Mouse (Mus musculus) limb, embryonic 10.5 days (tissue): Measurements from ENCODE around the gene Lsmem1. TPM values are rescaled to one million over a fixed set of nuclear protein-coding genes. Genes with fewer than 3 reads are reported as not detected.

Source experiments
- DNase-seq: peaks from one replicate; pipeline ENCODE4 v3.0.0-alpha.2; 2017; ENCODE audit warnings: low spot score
- H3K27ac ChIP-seq: fragments of 300-500 bp; sonication (generic); 2 replicates; pipeline ENCODE4 v1.5.1; 2016; ENCODE audit warnings: mild to moderate bottlenecking
- H3K27me3 ChIP-seq: fragments of 300-500 bp; sonication (generic); 2 replicates; pipeline ENCODE4 v1.6.1; 2016; ENCODE audit warnings: low read depth, mild to moderate bottlenecking; ENCODE audit not compliant: poor library complexity, severe bottlenecking
- H3K36me3 ChIP-seq: fragments of 300-500 bp; sonication (generic); 2 replicates; pipeline ENCODE4 v1.6.1; 2016; ENCODE audit warnings: mild to moderate bottlenecking, moderate library complexity
- H3K4me1 ChIP-seq: fragments of 300-500 bp; sonication (generic); 2 replicates; pipeline ENCODE4 v1.6.1; 2016
- H3K4me3 ChIP-seq: fragments of 300-500 bp; sonication (generic); 2 replicates; pipeline ENCODE4 v1.5.1; 2016; ENCODE audit warnings: mild to moderate bottlenecking, moderate library complexity
- H3K9me3 ChIP-seq: fragments of 300-500 bp; sonication (generic); replicated peaks from 2 replicates; pipeline ENCODE4 v1.6.1; 2016; ENCODE audit warnings: mild to moderate bottlenecking
- WGBS: fragments of 180-500 bp; shearing (Covaris S2); methylation state at CpG from one replicate; pipeline ENCODE4 v1.1.7; 2016; 5-methylcytosine and 5-hydroxymethylcytosine counted together
- microRNA counts: library from miRNA; unstranded; fragments of <30 nt; microRNA quantifications from one replicate; lab custom pipeline; 2017
- microRNA-seq: library from miRNA; unstranded; fragments of <30 nt; microRNA quantifications from one replicate; pipeline ENCODE4, GENCODE M21; 2017
- polyA plus RNA-seq: library from polyadenylated mRNA; unstranded; fragments of >200 nt; fragmentation: Nextera tagmentation; extraction: Ambion mirVana; gene quantifications from 2 replicates; pipeline ENCODE4 v1.2.1, GENCODE M21; 2016

Lsmem1 gene
- polyA plus RNA-seq, 1 experiment from 2014 or later, result not detected

DNA sequence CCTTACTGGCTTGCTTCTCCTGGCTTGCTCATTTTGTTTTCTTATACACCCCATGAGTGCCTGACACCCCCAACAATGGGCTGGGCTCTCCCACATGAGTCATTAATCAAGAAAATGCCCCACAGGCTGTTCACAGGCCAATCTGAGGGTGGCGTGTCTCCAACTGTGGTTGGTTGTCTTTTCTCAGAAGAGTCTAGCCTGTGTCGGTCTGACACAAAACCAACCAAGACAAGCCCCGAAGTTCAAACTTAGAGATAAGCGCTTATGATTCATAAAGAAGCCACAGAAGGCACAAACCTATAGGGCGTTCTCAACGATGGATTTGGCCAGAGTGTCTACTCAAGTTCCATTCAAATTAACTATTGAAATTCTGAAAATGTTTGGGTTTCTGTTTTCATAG is 45.1 kb downstream of the Lsmem1 start:
- WGBS, result 92% methylated on average over 6 of the region's 6 CpGs
- no peak overlapping the region for H3K27ac ChIP-seq
- no peak for DNase-seq
- H3K27me3 ChIP-seq, result no peaks in the 10 kb centered on the region
- no peak overlapping the region for H3K4me3 ChIP-seq
- H3K9me3 ChIP-seq, result no peaks in the 10 kb centered on the region
- H3K36me3 ChIP-seq, result no peaks in the 10 kb centered on the region
- H3K4me1 ChIP-seq, result 0 out of 2 replicates have a peak, but pooled peaks cover 2% of the 10 kb centered on the region

DNA sequence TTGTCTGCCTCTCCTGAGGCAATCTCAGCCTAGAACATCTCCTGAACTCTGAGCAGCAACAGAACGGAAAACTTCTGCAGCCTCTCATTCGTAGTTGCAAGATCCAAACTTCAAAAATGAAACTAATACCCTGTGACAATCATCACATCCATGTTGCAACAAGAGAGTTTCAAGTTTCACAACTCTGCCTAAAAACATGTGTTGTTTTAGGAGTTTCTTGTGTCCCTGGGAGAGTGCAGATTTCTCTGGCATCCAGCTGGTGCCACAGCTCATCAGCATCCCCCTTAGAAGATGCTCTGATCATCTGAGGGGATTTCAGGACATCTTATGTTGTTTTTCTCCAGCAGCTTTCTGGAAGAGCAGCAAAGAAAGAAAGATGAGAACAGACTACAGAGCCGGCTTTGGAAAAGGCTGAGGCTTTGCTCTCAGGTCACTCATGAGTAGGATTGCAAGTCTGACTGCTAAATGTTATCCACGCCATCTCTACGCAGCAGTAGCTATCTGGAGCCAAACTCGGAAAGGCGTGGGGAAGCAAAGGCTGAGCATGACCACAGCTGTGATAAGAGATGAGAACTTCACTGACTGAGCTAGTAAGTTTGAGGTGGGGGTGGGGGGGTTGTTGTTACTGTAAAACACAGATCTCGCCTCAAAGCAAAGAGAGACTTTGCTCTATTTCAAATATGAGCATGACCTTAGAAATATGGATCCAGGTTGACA is 46.8 kb downstream of the Lsmem1 start:
- H3K9me3 ChIP-seq, result no peaks in the 10 kb centered on the region
- no peaks in the 10 kb centered on the region for H3K36me3 ChIP-seq
- H3K4me3 ChIP-seq, result no peak overlapping the region
- no peak overlapping the region for H3K27ac ChIP-seq
- DNase-seq, result no peak
- 83% methylated on average over 8 of the region's 8 CpGs for WGBS
- no peaks in the 10 kb centered on the region for H3K27me3 ChIP-seq
- H3K4me1 ChIP-seq, result 0 out of 2 replicates have a peak, but pooled peaks cover 2% of the 10 kb centered on the region

DNA sequence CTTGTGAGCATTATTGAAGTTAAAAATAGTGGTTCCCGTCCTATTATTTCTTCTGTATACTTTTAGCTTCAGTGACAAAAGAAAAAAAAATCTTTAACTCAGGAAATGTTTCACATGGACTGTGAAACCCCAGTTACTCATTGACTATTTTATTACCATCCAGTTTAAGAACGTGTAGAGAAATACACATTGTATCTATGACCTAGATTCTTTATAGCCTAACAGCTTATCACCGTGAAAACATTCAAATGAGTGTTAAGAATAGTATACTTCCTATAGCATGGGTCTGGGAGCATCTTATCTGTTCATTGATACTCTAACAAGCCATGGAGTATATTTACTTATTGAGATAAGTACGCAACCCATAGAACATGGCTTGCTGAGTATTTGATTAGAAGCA is 52.0 kb downstream of the Lsmem1 start:
- 87% methylated on average over 4 of the region's 4 CpGs for WGBS
- Histone ChIP-seq H3K9me3 (no peaks in the 10 kb centered on the region), H3K27me3 (no peaks in the 10 kb centered on the region), H3K4me3 (no peak overlapping the region), H3K4me1 (0 out of 2 replicates have a peak, but pooled peaks cover under 1% of the 10 kb centered on the region), H3K27ac (no peak overlapping the region), H3K36me3 (no peaks in the 10 kb centered on the region)
- no peak for DNase-seq

DNA sequence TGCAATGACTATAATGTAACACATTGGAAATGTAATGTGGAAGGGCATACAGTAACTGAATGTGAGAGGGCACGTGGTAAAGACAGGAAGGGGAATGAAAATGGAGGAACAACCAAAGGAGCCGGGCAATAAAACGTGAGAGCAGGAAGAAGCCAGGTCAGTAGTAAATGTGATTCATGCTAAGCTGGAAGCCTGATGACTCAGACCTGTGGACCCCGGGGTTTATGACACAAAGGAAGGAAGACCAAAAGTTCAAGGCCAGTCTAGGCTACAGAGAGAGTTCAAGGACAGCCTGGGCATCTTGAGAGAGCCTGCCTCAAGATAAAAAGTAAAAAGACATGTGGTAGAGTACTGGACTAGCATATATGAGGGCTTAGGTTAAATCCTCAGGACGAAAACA is 52.8 kb downstream of the Lsmem1 start:
- Histone ChIP-seq H3K9me3 (no peaks in the 10 kb centered on the region), H3K4me1 (no peaks in the 10 kb centered on the region), H3K4me3 (no peak overlapping the region), H3K27ac (no peak overlapping the region), H3K27me3 (no peaks in the 10 kb centered on the region), H3K36me3 (no peaks in the 10 kb centered on the region)
- 69% methylated on average over 5 of the region's 5 CpGs for WGBS
- DNase-seq, result no peak

DNA sequence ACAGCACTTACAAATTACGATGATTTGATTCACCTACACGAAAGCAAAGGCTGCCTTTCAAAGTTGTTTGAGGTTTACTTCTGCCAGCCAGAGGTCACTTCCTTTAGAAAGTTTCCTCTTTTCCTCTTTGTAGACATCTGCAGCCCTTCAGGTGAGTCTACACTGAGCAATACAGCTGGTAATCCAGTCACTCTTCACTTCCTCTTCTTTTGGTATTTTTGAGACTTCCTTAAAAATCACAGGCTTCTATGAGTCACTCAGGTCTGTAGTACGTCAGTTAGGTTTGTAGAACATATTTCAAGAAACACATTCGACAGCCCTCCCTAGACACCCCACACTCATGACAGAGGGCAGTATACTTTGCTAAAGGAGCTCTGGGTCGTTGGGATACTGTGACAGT is 58.6 kb downstream of the Lsmem1 start:
- H3K27ac ChIP-seq, result no peak overlapping the region
- WGBS, result 86% methylated on average over 5 of the region's 5 CpGs
- H3K4me3 ChIP-seq, result no peak overlapping the region
- H3K36me3 ChIP-seq, result no peaks in the 10 kb centered on the region
- no peak for DNase-seq
- no peaks in the 10 kb centered on the region for H3K9me3 ChIP-seq
- H3K4me1 ChIP-seq, result no peaks in the 10 kb centered on the region
- no peaks in the 10 kb centered on the region for H3K27me3 ChIP-seq

DNA sequence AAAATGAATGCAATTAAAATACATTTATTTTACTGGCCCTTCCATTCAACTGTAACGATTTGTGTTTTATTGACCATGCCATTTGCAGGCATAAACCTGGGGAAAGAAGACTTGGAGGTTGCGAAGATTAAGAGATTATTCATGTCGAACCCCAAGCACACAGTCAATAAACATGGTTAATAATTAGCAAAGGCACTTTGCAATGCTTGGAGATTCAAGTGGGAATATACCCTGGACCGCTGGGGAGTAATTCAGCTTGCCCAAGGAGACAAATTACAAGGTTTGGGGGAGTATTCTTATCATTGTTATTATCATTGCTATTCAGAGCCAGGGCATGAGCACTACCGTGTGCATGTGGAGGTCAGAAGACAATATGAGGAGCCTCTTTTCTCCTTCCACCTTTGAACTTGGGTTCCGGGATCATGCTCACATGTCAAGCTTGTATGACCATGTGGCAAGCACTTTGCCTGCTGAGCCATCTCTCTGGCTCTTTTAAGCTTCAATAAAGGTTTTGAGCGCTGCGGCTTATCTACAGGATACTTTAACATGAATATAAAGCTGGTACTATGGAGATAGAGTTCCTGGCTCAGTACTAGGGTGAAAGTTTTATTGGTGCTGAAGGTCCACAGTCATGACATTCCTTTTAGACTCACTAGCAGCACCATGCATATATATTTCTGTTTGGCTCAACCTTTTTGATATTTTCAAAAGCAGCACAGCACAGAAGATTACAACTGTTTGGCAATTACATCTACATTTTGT is 59.6 kb downstream of the Lsmem1 start:
- Histone ChIP-seq H3K36me3 (no peaks in the 10 kb centered on the region), H3K9me3 (no peaks in the 10 kb centered on the region), H3K27me3 (peaks cover 8% of the 10 kb centered on the region), H3K4me3 (no peak overlapping the region), H3K27ac (no peak overlapping the region), H3K4me1 (no peaks in the 10 kb centered on the region)
- DNase-seq, result no peak
- WGBS, result 92% methylated on average over 8 of the region's 8 CpGs

DNA sequence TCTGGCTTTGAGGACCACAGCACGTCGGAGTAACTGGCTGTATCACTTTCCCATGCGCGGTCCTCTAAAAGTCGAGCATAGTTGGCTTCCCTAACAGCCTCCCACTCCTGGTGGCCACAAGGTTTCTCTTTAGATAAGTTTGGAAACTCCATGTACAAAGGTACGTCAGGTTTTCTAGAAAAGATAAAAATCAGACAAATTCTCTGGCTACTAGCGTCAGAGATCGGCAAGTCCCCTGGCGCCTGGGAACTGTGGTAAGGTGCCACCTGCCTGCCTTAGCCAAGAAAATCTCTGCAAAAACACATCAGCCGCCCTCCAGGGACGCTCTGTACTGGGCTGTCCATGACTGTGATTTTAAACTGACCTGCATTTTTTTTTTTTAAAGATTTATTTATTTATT is 64.8 kb downstream of the Lsmem1 start:
- WGBS, result 49% methylated on average over 11 of the region's 11 CpGs
- H3K27me3 ChIP-seq, result peaks cover 51% of the 10 kb centered on the region
- no peaks in the 10 kb centered on the region for H3K9me3 ChIP-seq
- peaks cover 13% of the 10 kb centered on the region for H3K4me1 ChIP-seq
- DNase-seq, result no peak
- no peaks in the 10 kb centered on the region for H3K36me3 ChIP-seq
- no peak overlapping the region for H3K27ac ChIP-seq
- H3K4me3 ChIP-seq, result peak overlapping the region; percentile 54; the same call in 1 of the 2 replicates

DNA sequence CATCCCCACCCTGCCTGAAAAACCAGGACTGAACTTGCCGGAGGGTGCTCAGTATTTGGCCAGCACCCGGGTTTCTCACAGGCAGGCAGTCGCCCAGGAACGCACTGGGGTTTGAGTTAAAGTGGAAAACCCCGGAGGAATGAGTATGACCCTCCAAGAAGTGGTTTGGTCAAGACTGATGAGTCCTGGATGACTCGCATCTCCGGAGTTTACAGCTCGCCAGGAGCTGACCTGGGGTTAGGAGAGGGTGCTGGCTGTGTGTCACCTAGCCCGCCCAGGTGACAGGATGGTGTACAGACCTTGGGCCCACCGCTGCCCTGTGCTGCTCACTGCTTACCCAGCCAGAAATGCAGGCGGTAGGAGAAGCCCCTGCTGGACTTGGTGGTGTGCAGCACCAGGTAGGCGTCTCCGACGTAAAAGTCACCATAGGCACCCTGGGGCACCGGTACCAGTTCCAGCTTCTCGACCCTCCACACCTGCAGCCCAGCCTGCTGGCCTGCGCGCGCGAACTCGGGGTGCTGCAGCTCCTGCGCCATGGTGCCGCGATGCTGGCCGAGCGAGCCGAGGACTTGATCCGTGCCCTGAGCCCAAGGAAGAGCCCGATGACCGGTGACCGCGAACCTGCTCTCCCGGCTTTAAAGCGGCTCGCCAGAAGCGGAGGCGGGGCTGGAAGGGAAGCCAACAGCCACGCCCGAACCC is 65.6 kb downstream of the Lsmem1 start, which contains the start of gene Scin:
TSS of gene Scin (minus strand) at position 656 of the 699 bp plus-strand sequence.
- peaks cover 51% of the 10 kb centered on the region for H3K27me3 ChIP-seq
- H3K36me3 ChIP-seq, result no peaks in the 10 kb centered on the region
- peak; percentile 58 for DNase-seq
- H3K27ac ChIP-seq, result 0 out of 2 replicates have a peak within 1 kb of the TSS, but pooled peaks have one; percentile 14
- WGBS, result under 1% methylated on average over 39 of the region's 39 CpGs
- H3K4me3 ChIP-seq, result peak within 1 kb of the TSS; percentile 54
- peaks cover 13% of the 10 kb centered on the region for H3K4me1 ChIP-seq
- H3K9me3 ChIP-seq, result no peaks in the 10 kb centered on the region

DNA sequence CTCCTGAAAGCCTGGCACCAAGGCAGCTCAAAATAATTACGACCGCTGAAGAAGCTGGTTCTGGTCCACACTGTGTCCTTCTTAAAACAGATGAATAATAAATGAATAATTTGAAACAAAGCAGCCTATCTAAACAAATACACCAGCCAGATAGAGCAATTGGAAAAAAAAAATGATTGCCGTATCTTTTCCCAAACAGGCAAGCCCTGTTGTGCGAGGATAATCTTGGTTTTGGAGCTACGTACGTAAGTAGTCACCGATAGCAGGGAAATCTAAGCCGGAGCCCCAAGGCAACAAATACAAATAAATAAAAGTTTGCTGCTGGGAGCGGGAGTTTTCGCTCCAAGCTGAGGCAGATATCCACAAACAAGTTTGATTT is 66.1 kb downstream of the Lsmem1 start:
- H3K36me3 ChIP-seq, result no peaks in the 10 kb centered on the region
- no peak for DNase-seq
- peaks cover 13% of the 10 kb centered on the region for H3K4me1 ChIP-seq
- 21% methylated on average over 10 of the region's 10 CpGs for WGBS
- peak overlapping the region; percentile 54 for H3K4me3 ChIP-seq
- H3K27ac ChIP-seq, result no peak overlapping the region
- H3K27me3 ChIP-seq, result peaks cover 51% of the 10 kb centered on the region
- no peaks in the 10 kb centered on the region for H3K9me3 ChIP-seq

MicroRNA genes within 50 kb of the gene (microRNA counts, 519-probe panel; counts per million panel counts)
- microRNA mmu-miR-1938 (lab: Ali Mortazavi, UCI), result 684 counts per million, percentile 72 among the panel's probes with 10 or more counts

Small RNA genes lying within 50 kb of the gene (microRNA-seq; reads per million reads assigned to microRNA genes)
- not detected for gene Mir1938

Other genes with a start within 250 kb of the Lsmem1 start
- gene Arl4a, start 161.5 kb downstream of the Lsmem1 start, polyA plus RNA-seq, result 16.3 and 23.8 TPM in 2 replicates
- gene Scin, start 65.3 kb downstream of the Lsmem1 start, polyA plus RNA-seq, result 0.09 TPM in 1 of 2 replicates, not detected in the other
- gene Ifrd1, start 49.0 kb upstream of the Lsmem1 start, polyA plus RNA-seq, result 117 and 124 TPM in 2 replicates
- 37.9 and 38.9 TPM in 2 replicates for gene Zfp277, start 246.4 kb upstream of the Lsmem1 start, polyA plus RNA-seq
- gene Dock4, start 246.5 kb upstream of the Lsmem1 start, polyA plus RNA-seq, result 16.9 and 18.8 TPM in 2 replicates